Mouse (Mus musculus) hindbrain, embryonic 15.5 days (tissue): ENCODE measurements around the gene Igf2r. TPM values are rescaled to one million over a fixed set of nuclear protein-coding genes. Genes with fewer than 3 reads are reported as not detected.

Source experiments
- ATAC-seq: fragments of 200-750 bp; cut with Nextera tagmentation; 2 replicates; pipeline ENCODE4 v1.8.0; 2017; ENCODE audit warnings: low read depth, moderate number of reproducible peaks, moderate TSS enrichment; ENCODE audit not compliant: low FRiP score
- H3K27ac ChIP-seq: fragments of 300-500 bp; sonication (generic); replicated peaks from 2 replicates; pipeline ENCODE4 v1.5.1; 2015; ENCODE audit warnings: mild to moderate bottlenecking, inconsistent platforms
- H3K27me3 ChIP-seq: fragments of 300-500 bp; sonication (generic); 2 replicates; pipeline ENCODE4 v1.6.1; 2015; ENCODE audit warnings: control low read depth, inconsistent platforms
- H3K36me3 ChIP-seq: fragments of 300-500 bp; sonication (generic); 2 replicates; pipeline ENCODE4 v1.6.1; 2015; ENCODE audit warnings: control low read depth, inconsistent platforms
- H3K4me1 ChIP-seq: fragments of 300-500 bp; sonication (generic); replicated peaks from 2 replicates; pipeline ENCODE4 v1.6.1; 2015; ENCODE audit warnings: control low read depth, inconsistent platforms
- H3K4me2 ChIP-seq: fragments of 300-500 bp; sonication (generic); 2 replicates; pipeline ENCODE4 v1.6.1; 2015; ENCODE audit warnings: moderate library complexity, mild to moderate bottlenecking, inconsistent platforms
- H3K4me3 ChIP-seq: fragments of 300-500 bp; sonication (generic); 2 replicates; pipeline ENCODE4 v1.5.1; 2015; ENCODE audit warnings: mild to moderate bottlenecking, inconsistent platforms
- H3K9ac ChIP-seq: fragments of 300-500 bp; sonication (generic); 2 replicates; pipeline ENCODE4 v1.6.1; 2015; ENCODE audit warnings: inconsistent platforms
- H3K9me3 ChIP-seq: fragments of 300-500 bp; sonication (generic); 2 replicates; pipeline ENCODE4 v1.6.1; 2016; ENCODE audit warnings: control low read depth, inconsistent platforms
- WGBS: fragments of 180-500 bp; shearing (Covaris S2); methylation state at CpG from one replicate; pipeline ENCODE4 v1.1.7; 2015; 5-methylcytosine and 5-hydroxymethylcytosine counted together
- polyA plus RNA-seq: library from polyadenylated mRNA; unstranded; fragments of >200 nt; fragmentation: Nextera tagmentation; extraction: Ambion mirVana; gene quantifications from 2 replicates; pipeline ENCODE4 v1.2.1, GENCODE M21; 2015

The Igf2r gene
- polyA plus RNA-seq, 1 experiment from 2014 or later = 9.1 TPM

DNA sequence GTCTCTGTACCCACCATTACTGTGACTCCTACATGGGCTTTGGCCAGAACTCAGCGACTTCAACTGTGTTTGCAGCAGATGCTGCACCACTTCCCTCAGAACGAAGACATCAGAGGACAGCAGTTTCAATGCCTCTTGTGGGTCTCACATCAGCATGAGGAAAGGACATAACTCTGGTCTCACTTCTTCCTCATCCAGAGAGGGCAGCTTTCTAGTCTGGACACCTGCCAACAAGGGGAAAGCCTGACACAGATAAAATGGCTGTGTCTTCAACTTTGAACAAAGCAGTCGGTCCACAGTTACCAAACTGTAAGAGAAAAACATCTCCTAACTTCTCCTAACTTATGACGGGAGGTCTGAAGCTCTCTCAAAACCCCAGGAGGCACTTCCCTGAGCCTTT, 128.4 kb downstream of the Igf2r start:
- H3K27me3 ChIP-seq = no peaks in the 10 kb centered on the region
- H3K4me1 ChIP-seq = no peaks in the 10 kb centered on the region
- no peak overlapping the region for H3K4me2 ChIP-seq
- WGBS = 80% methylated on average over 4 of the region's 4 CpGs
- H3K36me3 ChIP-seq = no peaks in the 10 kb centered on the region
- no peak overlapping the region for H3K4me3 ChIP-seq
- ATAC-seq = no peak
- H3K27ac ChIP-seq = no peak overlapping the region
- no peaks in the 10 kb centered on the region for H3K9me3 ChIP-seq
- H3K9ac ChIP-seq = no peak overlapping the region

DNA sequence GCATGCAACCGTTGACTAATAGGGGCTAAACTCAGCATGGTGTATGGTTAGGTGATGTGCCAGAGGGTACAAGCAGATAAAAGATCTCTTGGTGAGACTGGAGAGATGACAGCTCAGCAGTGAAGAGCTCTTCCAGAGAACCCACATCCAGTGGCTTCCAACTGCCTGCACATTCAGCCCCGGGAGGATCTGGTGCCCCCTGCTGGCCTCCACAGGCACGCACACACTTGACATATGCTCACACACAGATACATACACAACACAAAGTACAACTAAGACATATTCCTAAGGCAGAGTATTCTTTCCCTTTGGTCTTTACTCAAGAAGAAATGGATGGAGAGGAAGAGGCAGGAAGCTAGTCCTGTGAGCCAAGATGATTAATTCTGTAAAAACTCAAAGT, 129.9 kb downstream of the Igf2r start:
- no peak overlapping the region for H3K9ac ChIP-seq
- no peak overlapping the region for H3K4me3 ChIP-seq
- H3K4me2 ChIP-seq = no peak overlapping the region
- no peak for ATAC-seq
- no peak overlapping the region for H3K27ac ChIP-seq
- no peaks in the 10 kb centered on the region for H3K4me1 ChIP-seq
- WGBS = 89% methylated on average over 3 of the region's 3 CpGs
- no peaks in the 10 kb centered on the region for H3K36me3 ChIP-seq
- H3K9me3 ChIP-seq = no peaks in the 10 kb centered on the region
- no peaks in the 10 kb centered on the region for H3K27me3 ChIP-seq

- Histone ChIP-seq H3K27me3 (no peaks in the 10 kb centered on the region), H3K4me1 (peaks cover 3% of the 10 kb centered on the region; the same call in 1 of the 2 replicates), H3K36me3 (no peaks in the 10 kb centered on the region), H3K27ac (no peak overlapping the region), H3K9me3 (no peaks in the 10 kb centered on the region), H3K9ac (no peak overlapping the region), H3K4me3 (no peak overlapping the region), H3K4me2 (no peak overlapping the region)
- WGBS = 55% methylated on average over 4 of the region's 4 CpGs
- no peak for ATAC-seq
Observed at GRCm38 (mm10) chr17:12634814-12635213, 134.7 kb downstream of the Igf2r start.

Other genes starting within 250 kb of the Igf2r start
- gene Slc22a2, start 185.5 kb downstream of the Igf2r start, polyA plus RNA-seq = 1.5 and 2.8 TPM in 2 replicates
- not detected in 2 replicates for gene Slc22a1, start 93.8 kb downstream of the Igf2r start, polyA plus RNA-seq
- 0.12 TPM in 1 of 2 replicates, not detected in the other for gene Mas1, start 98.5 kb upstream of the Igf2r start, polyA plus RNA-seq
- not detected in 2 replicates for gene Mrgprh, start 106.4 kb upstream of the Igf2r start, polyA plus RNA-seq
- 1.7 and 2.5 TPM in 2 replicates for gene Pnldc1, start 140.6 kb upstream of the Igf2r start, polyA plus RNA-seq
- 324 and 343 TPM in 2 replicates for gene Tcp1, start 146.0 kb upstream of the Igf2r start, polyA plus RNA-seq
- 118 and 125 TPM in 2 replicates for gene Mrpl18, start 146.7 kb upstream of the Igf2r start, polyA plus RNA-seq
- gene Acat3, start 170.9 kb upstream of the Igf2r start, polyA plus RNA-seq = 0.39 and 1.2 TPM in 2 replicates
- 331 and 333 TPM in 2 replicates for gene Acat2, start 191.1 kb upstream of the Igf2r start, polyA plus RNA-seq
- 123 and 124 TPM in 2 replicates for gene Wtap, start 224.5 kb upstream of the Igf2r start, polyA plus RNA-seq
- 134 and 143 TPM in 2 replicates for gene Sod2, start 237.2 kb upstream of the Igf2r start, polyA plus RNA-seq